Mouse (Mus musculus) hindbrain, embryonic 16.5 days (tissue): ENCODE results near the gene Polr2a. TPM values are rescaled to one million over a fixed set of nuclear protein-coding genes. Genes with fewer than 3 reads are reported as not detected.
A peak's percentile ranks its signal among the peaks of the same experiment; 100 is the strongest.

ENCODE experiments used
- ATAC-seq: fragments of 200-750 bp; cut with Nextera tagmentation; 2 replicates; pipeline ENCODE4 v1.8.0; 2017; ENCODE audit warnings: moderate TSS enrichment, moderate library complexity
- H3K27ac ChIP-seq: fragments of 300-500 bp; sonication (generic); 2 replicates; pipeline ENCODE4 v1.5.1; 2014; ENCODE audit warnings: low read depth, mild to moderate bottlenecking, control low read depth, low read length, moderate library complexity
- H3K27me3 ChIP-seq: fragments of 300-500 bp; sonication (generic); replicated peaks from 2 replicates; pipeline ENCODE4 v1.6.1; 2014; ENCODE audit warnings: low read length; ENCODE audit not compliant: control insufficient read depth, insufficient read depth
- H3K36me3 ChIP-seq: fragments of 300-500 bp; sonication (generic); 2 replicates; pipeline ENCODE4 v1.6.1; 2014; ENCODE audit warnings: mild to moderate bottlenecking, low read length, moderate library complexity, mixed read lengths; ENCODE audit not compliant: control insufficient read depth, insufficient read depth
- H3K4me1 ChIP-seq: fragments of 300-500 bp; sonication (generic); 2 replicates; pipeline ENCODE4 v1.6.1; 2014; ENCODE audit warnings: low read depth, low read length; ENCODE audit not compliant: control insufficient read depth, insufficient read depth
- H3K4me2 ChIP-seq: fragments of 300-500 bp; sonication (generic); 2 replicates; pipeline ENCODE4 v1.6.1; 2014; ENCODE audit warnings: mild to moderate bottlenecking, low read length, control low read depth, moderate library complexity
- H3K4me3 ChIP-seq: fragments of 300-500 bp; sonication (generic); 2 replicates; pipeline ENCODE4 v1.5.1; 2014; ENCODE audit warnings: mild to moderate bottlenecking, low read length, control low read depth, moderate library complexity
- H3K9ac ChIP-seq: fragments of 300-500 bp; sonication (generic); 2 replicates; pipeline ENCODE4 v1.6.1; 2014; ENCODE audit warnings: low read depth, mild to moderate bottlenecking, control low read depth, low read length, moderate library complexity
- H3K9me3 ChIP-seq: fragments of 300-500 bp; sonication (generic); 2 replicates; pipeline ENCODE4 v1.6.1; 2014; ENCODE audit warnings: mild to moderate bottlenecking, low read length, moderate library complexity; ENCODE audit not compliant: control insufficient read depth
- WGBS: fragments of 180-500 bp; shearing (Covaris S2); extraction: QIAGEN DNeasy Blood & Tissue Kit; methylation state at CpG from one replicate; pipeline ENCODE4 v1.1.7; 2014; 5-methylcytosine and 5-hydroxymethylcytosine counted together
- polyA plus RNA-seq: library from polyadenylated mRNA; unstranded; fragments of >200 nt; fragmentation: Nextera tagmentation; extraction: Ambion mirVana; gene quantifications from 2 replicates; pipeline ENCODE4 v1.2.1, GENCODE M21; 2015

The Polr2a gene
- polyA plus RNA-seq, 1 experiment from 2014 or later: 12.1 TPM

DNA sequence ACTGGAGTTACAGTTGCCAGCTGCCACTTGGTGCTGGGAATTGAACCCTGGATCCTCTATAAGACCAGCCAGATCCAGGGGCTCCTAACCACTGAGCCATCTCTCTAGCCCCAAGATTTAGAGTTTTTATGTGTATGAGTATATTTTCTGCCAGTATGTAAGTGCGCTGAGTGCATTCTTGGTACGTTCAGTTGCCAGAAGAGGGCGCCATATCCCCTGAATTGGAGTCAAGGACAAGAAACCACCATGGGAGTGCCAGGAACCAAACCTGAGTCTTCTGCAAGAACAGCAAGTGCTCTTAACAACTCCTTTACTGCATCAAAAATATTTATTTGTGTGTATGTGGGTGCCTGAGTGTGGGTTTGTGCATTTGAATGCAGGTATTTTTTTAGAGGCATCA lies 29.4 kb downstream of the Polr2a start:
- Histone ChIP-seq H3K4me2 (no peak overlapping the region), H3K9ac (no peak overlapping the region), H3K27ac (no peak overlapping the region), H3K4me3 (no peak overlapping the region), H3K36me3 (peaks cover 4% of the 10 kb centered on the region; the same call in 1 of the 2 replicates), H3K4me1 (no peaks in the 10 kb centered on the region), H3K9me3 (no peaks in the 10 kb centered on the region), H3K27me3 (no peaks in the 10 kb centered on the region)
- no peak for ATAC-seq
- 17% methylated on average over 3 of the region's 3 CpGs for WGBS

DNA sequence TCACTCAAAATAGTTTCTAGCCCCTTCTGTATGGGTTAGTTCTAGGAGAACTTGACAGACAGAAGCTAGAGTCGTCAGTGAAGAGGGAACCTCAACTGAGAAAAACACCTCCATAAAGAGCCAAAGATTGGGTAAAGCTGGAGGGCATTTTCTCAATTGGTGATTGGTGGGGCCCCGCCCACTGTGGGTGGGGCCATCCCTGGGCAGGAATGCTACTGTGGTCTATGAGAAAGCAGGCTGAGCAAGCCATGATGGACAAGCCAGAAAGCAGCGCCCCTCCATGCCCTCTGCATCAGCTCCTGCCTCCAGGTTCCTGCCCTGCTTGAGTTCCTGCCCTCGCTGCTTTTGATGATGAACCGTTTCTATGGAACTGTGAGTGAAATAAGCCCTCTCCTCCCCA lies 32.5 kb downstream of the Polr2a start:
- no peak for ATAC-seq
- Histone ChIP-seq H3K9me3 (no peaks in the 10 kb centered on the region), H3K36me3 (no peaks in the 10 kb centered on the region), H3K4me1 (no peaks in the 10 kb centered on the region), H3K27me3 (no peaks in the 10 kb centered on the region), H3K4me2 (no peak overlapping the region), H3K9ac (no peak overlapping the region), H3K27ac (no peak overlapping the region), H3K4me3 (no peak overlapping the region)
- 37% methylated on average over 5 of the region's 5 CpGs for WGBS

DNA sequence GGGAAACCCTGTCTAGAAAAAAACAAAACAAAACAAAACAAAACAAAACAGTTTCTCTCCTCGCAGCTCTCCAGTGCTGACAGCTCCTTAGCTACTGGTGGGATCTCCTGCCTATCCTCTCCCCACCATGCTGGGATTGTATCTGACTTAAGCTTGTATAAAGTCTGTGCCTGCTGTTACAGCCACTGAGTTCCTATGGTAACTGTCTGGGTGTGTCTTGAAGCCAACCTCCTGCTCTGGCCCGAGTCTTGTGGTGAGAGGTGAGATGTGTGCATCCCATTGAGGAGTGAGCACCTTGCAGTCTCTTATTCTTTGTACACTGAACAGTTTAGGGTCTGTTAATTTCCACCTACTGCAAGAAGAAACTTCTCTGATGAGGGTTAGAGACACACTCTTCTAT lies 35.4 kb downstream of the Polr2a start:
- H3K27ac ChIP-seq: no peak overlapping the region
- no peak overlapping the region for H3K9ac ChIP-seq
- H3K27me3 ChIP-seq: no peaks in the 10 kb centered on the region
- H3K9me3 ChIP-seq: no peaks in the 10 kb centered on the region
- no peaks in the 10 kb centered on the region for H3K4me1 ChIP-seq
- no peak overlapping the region for H3K4me2 ChIP-seq
- WGBS: 49% methylated on average over 2 of the region's 2 CpGs
- no peaks in the 10 kb centered on the region for H3K36me3 ChIP-seq
- no peak for ATAC-seq
- H3K4me3 ChIP-seq: no peak overlapping the region

- no peak overlapping the region for H3K9ac ChIP-seq
- WGBS: 75% methylated on average over 6 of the region's 6 CpGs
- no peak overlapping the region for H3K4me2 ChIP-seq
- no peak overlapping the region for H3K27ac ChIP-seq
- H3K27me3 ChIP-seq: no peaks in the 10 kb centered on the region
- H3K4me1 ChIP-seq: no peaks in the 10 kb centered on the region
- H3K4me3 ChIP-seq: no peak overlapping the region
- no peaks in the 10 kb centered on the region for H3K9me3 ChIP-seq
- H3K36me3 ChIP-seq: no peaks in the 10 kb centered on the region
- no peak for ATAC-seq
Observed at GRCm38 (mm10) chr11:69720852-69721251, 37.6 kb downstream of the Polr2a start.

- Histone ChIP-seq H3K9ac (no peak overlapping the region), H3K9me3 (no peaks in the 10 kb centered on the region), H3K4me2 (no peak overlapping the region), H3K4me3 (no peak overlapping the region), H3K27ac (no peak overlapping the region), H3K4me1 (no peaks in the 10 kb centered on the region), H3K27me3 (no peaks in the 10 kb centered on the region), H3K36me3 (no peaks in the 10 kb centered on the region)
- no peak for ATAC-seq
- WGBS: 68% methylated on average over 6 of the region's 6 CpGs
Observed at GRCm38 (mm10) chr11:69719423-69719822, 39.0 kb downstream of the Polr2a start.

GRCm38 (mm10) chr11:69718661-69719060 lies 39.8 kb downstream of the Polr2a start:
- H3K9me3 ChIP-seq: no peaks in the 10 kb centered on the region
- no peak overlapping the region for H3K4me3 ChIP-seq
- no peaks in the 10 kb centered on the region for H3K4me1 ChIP-seq
- H3K27ac ChIP-seq: no peak overlapping the region
- H3K9ac ChIP-seq: no peak overlapping the region
- no peak for ATAC-seq
- WGBS: 26% methylated on average over 15 of the region's 15 CpGs
- no peaks in the 10 kb centered on the region for H3K27me3 ChIP-seq
- no peaks in the 10 kb centered on the region for H3K36me3 ChIP-seq
- H3K4me2 ChIP-seq: peak overlapping the region; percentile 29

DNA sequence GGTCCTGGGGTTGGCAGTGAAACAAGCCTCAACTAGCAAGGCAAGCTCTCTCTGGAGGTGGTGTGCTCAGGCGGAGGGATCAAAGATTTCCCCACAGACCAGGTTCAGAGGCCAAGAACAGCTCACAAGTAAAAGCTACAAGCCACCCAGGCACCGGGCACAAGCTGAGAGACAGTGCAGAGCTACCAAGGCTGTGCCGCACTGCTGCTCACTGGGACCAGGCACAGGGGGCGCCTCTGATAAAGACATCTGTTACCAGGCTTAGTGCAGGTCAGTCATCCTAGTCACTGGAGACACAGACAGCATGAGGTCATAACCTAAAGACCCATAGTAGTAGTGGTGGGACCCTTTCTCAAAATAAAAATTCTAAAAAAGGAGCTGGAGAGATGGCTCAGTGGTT lies 41.5 kb downstream of the Polr2a start:
- 67% methylated on average over 4 of the region's 4 CpGs for WGBS
- Histone ChIP-seq H3K9ac (no peak overlapping the region), H3K4me1 (no peaks in the 10 kb centered on the region), H3K36me3 (no peaks in the 10 kb centered on the region), H3K27me3 (no peaks in the 10 kb centered on the region), H3K9me3 (no peaks in the 10 kb centered on the region), H3K27ac (no peak overlapping the region), H3K4me3 (no peak overlapping the region), H3K4me2 (no peak overlapping the region)
- ATAC-seq: no peak

- Histone ChIP-seq H3K4me1 (no peaks in the 10 kb centered on the region), H3K9ac (no peak overlapping the region), H3K4me3 (no peak overlapping the region), H3K27me3 (no peaks in the 10 kb centered on the region), H3K9me3 (no peaks in the 10 kb centered on the region), H3K4me2 (no peak overlapping the region), H3K36me3 (no peaks in the 10 kb centered on the region), H3K27ac (no peak overlapping the region)
- no peak for ATAC-seq
- 27% methylated on average over 5 of the region's 5 CpGs for WGBS
Observed at GRCm38 (mm10) chr11:69715929-69716328, 42.5 kb downstream of the Polr2a start.

DNA sequence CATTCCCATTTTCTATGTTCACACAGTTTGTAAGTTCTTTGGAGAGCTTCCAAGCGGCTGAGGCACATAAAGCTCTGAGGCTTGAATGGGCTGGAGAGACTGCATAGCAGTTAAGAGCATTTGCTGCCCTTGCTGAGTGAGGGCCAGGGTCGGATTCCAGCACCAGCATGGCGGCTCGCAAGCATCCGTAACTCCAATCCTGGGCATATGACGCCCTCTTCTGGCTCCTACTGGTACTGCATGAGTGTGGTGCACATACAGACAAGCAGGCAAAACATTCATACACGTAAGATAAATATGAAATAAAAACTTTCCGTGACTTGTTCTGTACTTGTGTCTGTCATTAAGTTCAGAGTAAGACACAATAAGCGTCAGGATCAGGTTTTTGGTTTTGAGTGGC lies 43.0 kb downstream of the Polr2a start:
- ATAC-seq: no peak
- 58% methylated on average over 9 of the region's 9 CpGs for WGBS
- Histone ChIP-seq H3K4me2 (no peak overlapping the region), H3K36me3 (no peaks in the 10 kb centered on the region), H3K27ac (no peak overlapping the region), H3K9ac (no peak overlapping the region), H3K9me3 (no peaks in the 10 kb centered on the region), H3K4me3 (no peak overlapping the region), H3K4me1 (no peaks in the 10 kb centered on the region), H3K27me3 (no peaks in the 10 kb centered on the region)

GRCm38 (mm10) chr11:69714636-69715329 lies 43.7 kb downstream of the Polr2a start:
- H3K27ac ChIP-seq: no peak overlapping the region
- no peaks in the 10 kb centered on the region for H3K36me3 ChIP-seq
- no peaks in the 10 kb centered on the region for H3K4me1 ChIP-seq
- no peaks in the 10 kb centered on the region for H3K27me3 ChIP-seq
- no peak overlapping the region for H3K4me3 ChIP-seq
- no peak overlapping the region for H3K4me2 ChIP-seq
- H3K9me3 ChIP-seq: no peaks in the 10 kb centered on the region
- WGBS: 72% methylated on average over 18 of the region's 18 CpGs
- no peak overlapping the region for H3K9ac ChIP-seq
- no peak for ATAC-seq
